In genomic region chr4:139966981-139967380, GRCm38 (mm10) we compare ENCODE assay signal across 11 mouse cellular contexts. TPM values are rescaled to one million over a fixed set of nuclear protein-coding genes. Genes with fewer than 3 reads are reported as not detected.
A peak's percentile ranks its signal among the peaks of the same experiment; 100 is the strongest.
DNase-seq lines count a peak whose midpoint lies in the region; ATAC-seq and TF ChIP-seq lines count a peak whose summit lies in the region.
"Had no signal": no experiment of that assay in that cellular context is flagged by ENCODE, and none has a peak within 500 bp of the region (broad histone marks: within the 10 kb centered on the region; RNA-seq: fewer than 3 reads in every experiment).

No protein-coding gene starts in this region.

- no peak for TF ChIP-seq CTCF in stomach, postnatal 0 days (IDR thresholded peaks at IDR 0.05; ENCODE audit: low read depth)

- ATAC-seq in hindbrain, embryonic 11.5 days (ENCODE audit: low FRiP score): no peak
- 0 out of 2 replicates have a peak, but pooled peaks have one; percentile 34 for ATAC-seq in stomach, postnatal 0 days (ENCODE audit: low FRiP score, low TSS enrichment)

- H3K4me3 ChIP-seq in hindbrain, embryonic 10.5 days: no peak overlapping the region
- no peak overlapping the region for H3K4me3 ChIP-seq in hindbrain, embryonic 11.5 days (ENCODE audit: low read depth, low read length)
- H3K4me3 ChIP-seq in stomach, postnatal 0 days (ENCODE audit: low read depth, low read length): no peak overlapping the region
- H3K4me3 ChIP-seq: embryonic facial prominence, embryonic 12.5 days had no signal

- no peaks in the 10 kb centered on the region for H3K9me3 ChIP-seq in hindbrain, embryonic 10.5 days
- H3K9me3 ChIP-seq in hindbrain, embryonic 11.5 days (ENCODE audit: control insufficient read depth, low read length): no peaks in the 10 kb centered on the region
- no peaks in the 10 kb centered on the region for H3K9me3 ChIP-seq in stomach, postnatal 0 days (ENCODE audit: control insufficient read depth, low read length)
- H3K9me3 ChIP-seq: embryonic facial prominence, embryonic 12.5 days had no signal

- H3K4me2 ChIP-seq in hindbrain, embryonic 11.5 days (replicated peaks; ENCODE audit: low read depth, low read length): no peak overlapping the region
- peak overlapping the region; percentile 36; the same call in 1 of the 2 replicates for H3K4me2 ChIP-seq in stomach, postnatal 0 days (replicated peaks; ENCODE audit: low read depth)
- H3K4me2 ChIP-seq: embryonic facial prominence, embryonic 12.5 days had no signal

- H3K9ac ChIP-seq in hindbrain, embryonic 11.5 days (ENCODE audit: low read depth, low read length): no peak overlapping the region
- H3K9ac ChIP-seq in stomach, postnatal 0 days (ENCODE audit: low read length): peak overlapping the region; percentile 47; the same call in 1 of the 2 replicates
- H3K9ac ChIP-seq: embryonic facial prominence, embryonic 12.5 days had no signal

- no peak for TF ChIP-seq EP300 in stomach, postnatal 0 days (optimal IDR thresholded peaks at IDR 0.05)

- DNase-seq in hindbrain, embryonic 10.5 days (ENCODE audit: low spot score): no peak
- DNase-seq in hindbrain, embryonic 11.5 days (ENCODE audit: low spot score): no peak
- DNase-seq in urinary bladder, adult 2 months (ENCODE audit: low spot score): peak; percentile 51
- no peak for DNase-seq in urinary bladder, adult 18-20 months (ENCODE audit: low spot score in 2 of 2)
- DNase-seq in kidney, postnatal 10 days: peak; percentile 53
- DNase-seq in stomach, postnatal 0 days (ENCODE audit: low spot score): peak; percentile 40
- no peak for DNase-seq in T-cell, adult 2 months (ENCODE audit: low spot score)
- no peak for DNase-seq in cerebellum, postnatal 25 days
- DNase-seq: layer of hippocampus, adult 9-11 months had no signal

- 37% methylated on average over 3 of the region's 3 CpGs for WGBS in hindbrain, embryonic 10.5 days
- 36% methylated on average over 3 of the region's 3 CpGs for WGBS in hindbrain, embryonic 11.5 days
- WGBS in stomach, postnatal 0 days: 27% methylated on average over 3 of the region's 3 CpGs

- peak overlapping the region; percentile 71 for H3K27ac ChIP-seq in hindbrain, embryonic 10.5 days
- no peak overlapping the region for H3K27ac ChIP-seq in hindbrain, embryonic 11.5 days (ENCODE audit: low read depth, low read length)
- peak overlapping the region; percentile 77 for H3K27ac ChIP-seq in stomach, postnatal 0 days (replicated peaks)
- H3K27ac ChIP-seq: embryonic facial prominence, embryonic 12.5 days; macrophage had no signal

- H3K4me1 ChIP-seq in hindbrain, embryonic 10.5 days (replicated peaks): peaks cover 44% of the 10 kb centered on the region
- no peaks in the 10 kb centered on the region; the same call in 1 of the 2 replicates for H3K4me1 ChIP-seq in hindbrain, embryonic 11.5 days (replicated peaks; ENCODE audit: control insufficient read depth, insufficient read depth, low read length)
- no peaks in the 10 kb centered on the region for H3K4me1 ChIP-seq in stomach, postnatal 0 days (replicated peaks; ENCODE audit: control insufficient read depth, insufficient read depth)

- peaks cover 23% of the 10 kb centered on the region for H3K27me3 ChIP-seq in hindbrain, embryonic 10.5 days (ENCODE audit: insufficient read depth, poor library complexity, severe bottlenecking)
- no peaks in the 10 kb centered on the region for H3K27me3 ChIP-seq in hindbrain, embryonic 11.5 days (ENCODE audit: control insufficient read depth, insufficient read depth, low read length)
- no peaks in the 10 kb centered on the region for H3K27me3 ChIP-seq in stomach, postnatal 0 days (ENCODE audit: control insufficient read depth, insufficient read depth, low read length)

- H3K36me3 ChIP-seq in hindbrain, embryonic 10.5 days: no peaks in the 10 kb centered on the region
- no peaks in the 10 kb centered on the region for H3K36me3 ChIP-seq in hindbrain, embryonic 11.5 days (ENCODE audit: control insufficient read depth, insufficient read depth, low read length)
- no peaks in the 10 kb centered on the region for H3K36me3 ChIP-seq in stomach, postnatal 0 days (ENCODE audit: control insufficient read depth, insufficient read depth, low read length)
- H3K36me3 ChIP-seq: embryonic facial prominence, embryonic 12.5 days had no signal

RNA-seq across cellular contexts. Expression of gene Klhdc7a, which starts 0.8 kb away (rescaled TPM):
- polyA plus RNA-seq in hindbrain, embryonic 10.5 days (2016; fragmentation: Nextera tagmentation; extraction: Ambion mirVana): 0.41 and 0.47 TPM in 2 replicates
- polyA plus RNA-seq in hindbrain, embryonic 11.5 days (2014; fragmentation: Nextera tagmentation; extraction: Ambion mirVana): 0.29 and 0.46 TPM in 2 replicates
- 20.1 and 22.3 TPM in 2 replicates for polyA plus RNA-seq in urinary bladder, adult 2 months (2012; rRNA removed)
- polyA plus RNA-seq in stomach, postnatal 0 days (2015; fragmentation: Nextera tagmentation; extraction: Ambion mirVana): 1.6 and 1.7 TPM in 2 replicates
- polyA plus RNA-seq: macrophage had no signal

Comparison
In these comparisons a context has a peak if more than half of its experiments do, and no peak if none do; other contexts are left out.
1. DNase-seq: peak in urinary bladder, adult 2 months (single experiment), kidney, postnatal 10 days (single experiment) and stomach, postnatal 0 days (single experiment); none in hindbrain, embryonic 10.5 days (single experiment), hindbrain, embryonic 11.5 days (single experiment), urinary bladder, adult 18-20 months (0 of 2), T-cell, adult 2 months (single experiment) and cerebellum, postnatal 25 days (0 of 2).